ENCODE assay signal across 22 mouse cellular contexts in the genomic region with DNA sequence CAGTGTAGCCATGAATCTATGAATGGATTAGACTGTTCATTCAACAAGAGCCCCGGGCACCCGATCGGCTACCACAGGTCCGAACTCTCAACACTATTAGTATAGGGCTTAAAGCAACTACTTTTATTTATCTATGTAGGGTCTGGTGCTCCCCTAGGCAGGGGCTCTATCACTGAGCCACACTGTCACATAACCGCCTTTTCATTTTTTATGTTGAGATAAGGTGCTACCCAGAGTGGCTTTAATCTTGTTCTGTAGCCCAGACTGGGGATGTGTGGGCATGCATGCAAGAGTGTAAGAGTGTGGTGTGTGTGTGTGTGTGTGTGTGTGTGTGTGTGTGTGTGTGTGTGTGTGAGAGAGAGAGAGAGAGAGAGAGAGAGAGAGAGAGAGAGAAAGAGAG. TPM values are rescaled to one million over a fixed set of nuclear protein-coding genes. Genes with fewer than 3 reads are reported as not detected.
"Had no signal": no experiment of that assay in that cellular context is flagged by ENCODE, and none has a peak within 500 bp of the region (broad histone marks: within the 10 kb centered on the region; RNA-seq: fewer than 3 reads in every experiment).

No protein-coding gene starts in this region.

- H3K36me3 ChIP-seq: midbrain, embryonic 10.5 days; midbrain, embryonic 12.5 days; neural tube, embryonic 13.5 days; neural tube, embryonic 15.5 days had no signal

- H3K9me3 ChIP-seq: midbrain, embryonic 10.5 days; midbrain, embryonic 12.5 days; neural tube, embryonic 13.5 days; neural tube, embryonic 15.5 days had no signal

- H3K4me3 ChIP-seq: megakaryocyte, embryonic 14.5 days; midbrain, embryonic 10.5 days; midbrain, embryonic 12.5 days; myocyte; neural tube, embryonic 13.5 days; neural tube, embryonic 15.5 days had no signal

- H3K9ac ChIP-seq: liver, embryonic 14.5 days; lung, embryonic 14.5 days; midbrain, embryonic 12.5 days; neural tube, embryonic 13.5 days; neural tube, embryonic 15.5 days had no signal

- ATAC-seq: midbrain, embryonic 16.5 days had no signal

- H3K27ac ChIP-seq: liver, embryonic 14.5 days; midbrain, embryonic 10.5 days; midbrain, embryonic 12.5 days; neural tube, embryonic 13.5 days; neural tube, embryonic 15.5 days had no signal

- DNase-seq: lung, adult 18-20 months; lung, embryonic 14.5 days; lung, postnatal 10 days; lung, postnatal 4 days; midbrain, embryonic 14.5 days; retina, postnatal 1 day; right cerebral cortex, adult 18-20 months; right cerebral cortex, postnatal 25 days; right cerebral cortex, postnatal 4 days; spleen, adult 18-20 months; thymus, adult 18-20 months; thymus, postnatal 14 days; thymus, postnatal 36 days had no signal

- H3K27me3 ChIP-seq: neural tube, embryonic 13.5 days; neural tube, embryonic 15.5 days had no signal

- H3K4me1 ChIP-seq: midbrain, embryonic 12.5 days had no signal

RNA-seq across cellular contexts. Expression of a gene that starts 23.8 kb away (rescaled TPM):
- polyA plus RNA-seq: liver, embryonic 16.5 days; midbrain, embryonic 14.5 days; midbrain, embryonic 16.5 days; myocyte; neural tube, embryonic 13.5 days; neural tube, embryonic 15.5 days had no signal

RNA-seq across cellular contexts. Expression of a gene that starts 39.8 kb away (rescaled TPM):
- polyA plus RNA-seq: midbrain, embryonic 10.5 days; midbrain, embryonic 14.5 days; myocyte had no signal
